Mouse (Mus musculus) hindbrain, embryonic 10.5 days (tissue): ENCODE measurements around the gene Lonp1. TPM values are rescaled to one million over a fixed set of nuclear protein-coding genes. Genes with fewer than 3 reads are reported as not detected.

Experiments used
- DNase-seq: peaks from one replicate; pipeline ENCODE4 v3.0.0-alpha.2; 2017; ENCODE audit warnings: low spot score
- H3K27ac ChIP-seq: fragments of 300-500 bp; sonication (generic); 2 replicates; pipeline ENCODE4 v1.5.1; 2016; ENCODE audit warnings: mild to moderate bottlenecking, moderate library complexity
- H3K27me3 ChIP-seq: fragments of 300-500 bp; sonication (generic); 2 replicates; pipeline ENCODE4 v1.6.1; 2016; ENCODE audit warnings: mild to moderate bottlenecking; ENCODE audit not compliant: poor library complexity, insufficient read depth, severe bottlenecking
- H3K36me3 ChIP-seq: fragments of 300-500 bp; sonication (generic); 2 replicates; pipeline ENCODE4 v1.6.1; 2016; ENCODE audit warnings: mild to moderate bottlenecking, moderate library complexity
- H3K4me1 ChIP-seq: fragments of 300-500 bp; sonication (generic); replicated peaks from 2 replicates; pipeline ENCODE4 v1.6.1; 2016; ENCODE audit warnings: mild to moderate bottlenecking
- H3K4me3 ChIP-seq: fragments of 300-500 bp; sonication (generic); 2 replicates; pipeline ENCODE4 v1.5.1; 2016; ENCODE audit warnings: mild to moderate bottlenecking, moderate library complexity
- H3K9me3 ChIP-seq: fragments of 300-500 bp; sonication (generic); 2 replicates; pipeline ENCODE4 v1.6.1; 2016; ENCODE audit warnings: mild to moderate bottlenecking, moderate library complexity
- WGBS: fragments of 180-500 bp; shearing (Covaris S2); methylation state at CpG from one replicate; pipeline ENCODE4 v1.1.7; 2016; 5-methylcytosine and 5-hydroxymethylcytosine counted together
- polyA plus RNA-seq: library from polyadenylated mRNA; unstranded; fragments of >200 nt; fragmentation: Nextera tagmentation; extraction: Ambion mirVana; gene quantifications from 2 replicates; pipeline ENCODE4 v1.2.1, GENCODE M21; 2016

The Lonp1 gene
- polyA plus RNA-seq: 52.9 and 54.6 TPM in 2 replicates

- H3K9me3 ChIP-seq: no peaks in the 10 kb centered on the region
- H3K4me3 ChIP-seq: peak within 1 kb of the TSS; percentile 98
- peak; percentile 99 for DNase-seq
- WGBS: under 1% methylated on average over 51 of the region's 51 CpGs
- H3K4me1 ChIP-seq: peaks cover 29% of the 10 kb centered on the region
- no peaks in the 10 kb centered on the region for H3K27me3 ChIP-seq
- H3K27ac ChIP-seq: peak within 1 kb of the TSS; percentile 93
- peaks cover 33% of the 10 kb centered on the region for H3K36me3 ChIP-seq
Observed at GRCm38 (mm10) chr17:56626754-56627470, at the start of gene Lonp1. Gene Lonp1, minus strand, starts transcription at chr17:56626887.

GRCm38 (mm10) chr17:56673647-56674416 lies 47.1 kb upstream of the Lonp1 start:
- WGBS: 2% methylated on average over 37 of the region's 37 CpGs
- H3K4me1 ChIP-seq: peaks cover 43% of the 10 kb centered on the region
- H3K4me3 ChIP-seq: peak overlapping the region; percentile 99
- H3K27me3 ChIP-seq: 0 out of 2 replicates have a peak, but pooled peaks cover 4% of the 10 kb centered on the region
- H3K36me3 ChIP-seq: peaks cover 42% of the 10 kb centered on the region
- H3K27ac ChIP-seq: peak overlapping the region; percentile 97
- H3K9me3 ChIP-seq: no peaks in the 10 kb centered on the region
- DNase-seq: no peak

- Histone ChIP-seq H3K27me3 (peaks cover 9% of the 10 kb centered on the region), H3K9me3 (no peaks in the 10 kb centered on the region), H3K27ac (peak within 1 kb of the TSS; percentile 97), H3K4me3 (peak within 1 kb of the TSS; percentile 99), H3K4me1 (peaks cover 50% of the 10 kb centered on the region), H3K36me3 (peaks cover 38% of the 10 kb centered on the region)
- under 1% methylated on average over 66 of the region's 66 CpGs for WGBS
- DNase-seq: peak; percentile 100
Observed at GRCm38 (mm10) chr17:56672941-56673646, 46.4 kb upstream of the Lonp1 start, which contains the start of gene Ranbp3. Gene Ranbp3, plus strand, starts transcription at chr17:56673294.

- peaks cover 32% of the 10 kb centered on the region for H3K4me1 ChIP-seq
- DNase-seq: no peak
- H3K27me3 ChIP-seq: peaks cover 25% of the 10 kb centered on the region
- peaks cover 5% of the 10 kb centered on the region for H3K36me3 ChIP-seq
- no peak overlapping the region for H3K27ac ChIP-seq
- 86% methylated on average over 8 of the region's 8 CpGs for WGBS
- H3K4me3 ChIP-seq: no peak overlapping the region
- H3K9me3 ChIP-seq: no peaks in the 10 kb centered on the region
Observed at GRCm38 (mm10) chr17:56669766-56670165, 43.1 kb upstream of the Lonp1 start.

GRCm38 (mm10) chr17:56668384-56669144 lies 41.9 kb upstream of the Lonp1 start:
- Histone ChIP-seq H3K9me3 (no peaks in the 10 kb centered on the region), H3K4me1 (peaks cover 35% of the 10 kb centered on the region), H3K27ac (no peak overlapping the region), H3K36me3 (0 out of 2 replicates have a peak, but pooled peaks cover 2% of the 10 kb centered on the region), H3K27me3 (peaks cover 25% of the 10 kb centered on the region), H3K4me3 (peak overlapping the region; percentile 55)
- WGBS: 7% methylated on average over 31 of the region's 31 CpGs
- DNase-seq: peak; percentile 89

- H3K4me3 ChIP-seq: no peak overlapping the region; the same call in 1 of the 2 replicates
- H3K9me3 ChIP-seq: no peaks in the 10 kb centered on the region
- H3K4me1 ChIP-seq: peaks cover 33% of the 10 kb centered on the region
- H3K27me3 ChIP-seq: peaks cover 25% of the 10 kb centered on the region
- DNase-seq: no peak
- H3K36me3 ChIP-seq: no peaks in the 10 kb centered on the region
- no peak overlapping the region for H3K27ac ChIP-seq
- WGBS: 72% methylated on average over 3 of the region's 3 CpGs
Observed at GRCm38 (mm10) chr17:56667591-56667990, 40.9 kb upstream of the Lonp1 start.

GRCm38 (mm10) chr17:56666384-56666783 lies 39.7 kb upstream of the Lonp1 start:
- Histone ChIP-seq H3K4me1 (peaks cover 28% of the 10 kb centered on the region), H3K4me3 (no peak overlapping the region), H3K9me3 (no peaks in the 10 kb centered on the region), H3K36me3 (no peaks in the 10 kb centered on the region), H3K27ac (no peak overlapping the region), H3K27me3 (peaks cover 25% of the 10 kb centered on the region)
- WGBS: 93% methylated on average over 4 of the region's 4 CpGs
- DNase-seq: no peak

GRCm38 (mm10) chr17:56664333-56664732 lies 37.6 kb upstream of the Lonp1 start:
- peaks cover 22% of the 10 kb centered on the region for H3K27me3 ChIP-seq
- H3K27ac ChIP-seq: peak overlapping the region; percentile 82
- peaks cover 37% of the 10 kb centered on the region for H3K4me1 ChIP-seq
- 2% methylated on average over 10 of the region's 10 CpGs for WGBS
- peak; percentile 70 for DNase-seq
- H3K36me3 ChIP-seq: no peaks in the 10 kb centered on the region
- H3K4me3 ChIP-seq: peak overlapping the region; percentile 40
- no peaks in the 10 kb centered on the region for H3K9me3 ChIP-seq

GRCm38 (mm10) chr17:56663659-56664058 lies 37.0 kb upstream of the Lonp1 start:
- Histone ChIP-seq H3K27me3 (peaks cover 22% of the 10 kb centered on the region), H3K4me1 (peaks cover 32% of the 10 kb centered on the region), H3K27ac (peak overlapping the region; percentile 82), H3K9me3 (no peaks in the 10 kb centered on the region), H3K4me3 (peak overlapping the region; percentile 40), H3K36me3 (no peaks in the 10 kb centered on the region)
- no peak for DNase-seq
- 57% methylated on average over 3 of the region's 3 CpGs for WGBS

GRCm38 (mm10) chr17:56656171-56656570 lies 29.5 kb upstream of the Lonp1 start:
- DNase-seq: no peak
- Histone ChIP-seq H3K9me3 (no peaks in the 10 kb centered on the region), H3K4me1 (peaks cover 8% of the 10 kb centered on the region), H3K36me3 (no peaks in the 10 kb centered on the region), H3K4me3 (no peak overlapping the region), H3K27me3 (no peaks in the 10 kb centered on the region), H3K27ac (no peak overlapping the region)
- WGBS: 91% methylated on average over 6 of the region's 6 CpGs

- H3K36me3 ChIP-seq: no peaks in the 10 kb centered on the region
- no peak overlapping the region for H3K27ac ChIP-seq
- WGBS: 83% methylated on average over 3 of the region's 3 CpGs
- peaks cover 2% of the 10 kb centered on the region for H3K4me1 ChIP-seq
- no peaks in the 10 kb centered on the region for H3K9me3 ChIP-seq
- H3K4me3 ChIP-seq: no peak overlapping the region
- H3K27me3 ChIP-seq: no peaks in the 10 kb centered on the region
- no peak for DNase-seq
Observed at GRCm38 (mm10) chr17:56655311-56655710, 28.6 kb upstream of the Lonp1 start.

GRCm38 (mm10) chr17:56654771-56655170 lies 28.1 kb upstream of the Lonp1 start:
- Histone ChIP-seq H3K36me3 (no peaks in the 10 kb centered on the region), H3K9me3 (no peaks in the 10 kb centered on the region), H3K27ac (no peak overlapping the region), H3K4me3 (no peak overlapping the region), H3K4me1 (no peaks in the 10 kb centered on the region), H3K27me3 (no peaks in the 10 kb centered on the region)
- WGBS: 80% methylated on average over 2 of the region's 2 CpGs
- no peak for DNase-seq
